Mouse (Mus musculus): Measurements from ENCODE around the gene Ngp.
A peak's percentile ranks its signal among the peaks of the same experiment; 100 is the strongest.
"Not testable (repeated sequence)": the region's sequence is repeated elsewhere in the genome, so short reads cannot be mapped to it uniquely, and the experiment has no call there.

Ngp gene

GRCm38 (mm10) chr9:110419511-110420112 lies at the start of gene Ngp:
Gene Ngp (plus strand): TSS chr9:110419747.
- no peak for DNase-seq (ENCODE audit: extremely low read depth, low read depth)

- no peak for DNase-seq (ENCODE audit: extremely low read depth, low read depth)
These were observed 49.7 kb upstream of the Ngp start for GRCm38 (mm10) chr9:110369860-110370259.

GRCm38 (mm10) chr9:110373871-110374270 lies 45.7 kb upstream of the Ngp start:
- DNase-seq (ENCODE audit: extremely low read depth, low read depth): no peak

- DNase-seq (ENCODE audit: extremely low read depth, low read depth): no peak
These were observed 43.9 kb upstream of the Ngp start for GRCm38 (mm10) chr9:110375668-110376067.

GRCm38 (mm10) chr9:110377655-110378054 lies 41.9 kb upstream of the Ngp start:
- not testable (repeated sequence) for DNase-seq (ENCODE audit: extremely low read depth, low read depth)

GRCm38 (mm10) chr9:110379361-110379760 lies 40.2 kb upstream of the Ngp start:
- no peak for DNase-seq (ENCODE audit: extremely low read depth, low read depth)

GRCm38 (mm10) chr9:110380662-110381061 lies 38.9 kb upstream of the Ngp start:
- no peak for DNase-seq (ENCODE audit: extremely low read depth, low read depth)

GRCm38 (mm10) chr9:110381292-110381691 lies 38.3 kb upstream of the Ngp start:
- DNase-seq (ENCODE audit: extremely low read depth, low read depth): no peak

GRCm38 (mm10) chr9:110384369-110384929 lies 35.1 kb upstream of the Ngp start:
- no peak for DNase-seq (ENCODE audit: extremely low read depth, low read depth)

GRCm38 (mm10) chr9:110388011-110388410 lies 31.5 kb upstream of the Ngp start:
- DNase-seq (ENCODE audit: extremely low read depth, low read depth): no peak

- no peak for DNase-seq (ENCODE audit: extremely low read depth, low read depth)
These were observed 28.7 kb upstream of the Ngp start for GRCm38 (mm10) chr9:110390843-110391242.

GRCm38 (mm10) chr9:110393295-110393694 lies 26.3 kb upstream of the Ngp start:
- DNase-seq (ENCODE audit: extremely low read depth, low read depth): no peak

GRCm38 (mm10) chr9:110400650-110401049 lies 18.9 kb upstream of the Ngp start:
- no peak for DNase-seq (ENCODE audit: extremely low read depth, low read depth)

GRCm38 (mm10) chr9:110402731-110403130 lies 16.8 kb upstream of the Ngp start:
- DNase-seq (ENCODE audit: extremely low read depth, low read depth): no peak

GRCm38 (mm10) chr9:110403240-110403639 lies 16.3 kb upstream of the Ngp start:
- DNase-seq (ENCODE audit: extremely low read depth, low read depth): peak; percentile 10

GRCm38 (mm10) chr9:110407311-110408098 lies 12.0 kb upstream of the Ngp start:
- DNase-seq (ENCODE audit: extremely low read depth, low read depth): peak; percentile 8

GRCm38 (mm10) chr9:110408099-110408773 lies 11.3 kb upstream of the Ngp start, which contains the start of gene Ptpn23:
Gene Ptpn23 (minus strand): TSS chr9:110408213.
- peak; percentile 87 for DNase-seq (ENCODE audit: extremely low read depth, low read depth)

GRCm38 (mm10) chr9:110410908-110411887 lies 8.3 kb upstream of the Ngp start:
- peak; percentile 79 for DNase-seq (ENCODE audit: extremely low read depth, low read depth)

- DNase-seq (ENCODE audit: extremely low read depth, low read depth): no peak
These were observed 6.6 kb upstream of the Ngp start for GRCm38 (mm10) chr9:110412926-110413325.

GRCm38 (mm10) chr9:110413785-110414184 lies 5.8 kb upstream of the Ngp start:
- DNase-seq (ENCODE audit: extremely low read depth, low read depth): no peak

- DNase-seq (ENCODE audit: extremely low read depth, low read depth): no peak
These were observed 11.7 kb downstream of the Ngp start for GRCm38 (mm10) chr9:110431241-110431640.
